Mouse (Mus musculus) thymus, postnatal 0 days (tissue): ENCODE results near the gene Zfp592. TPM values are rescaled to one million over a fixed set of nuclear protein-coding genes. Genes with fewer than 3 reads are reported as not detected.
A peak's percentile ranks its signal among the peaks of the same experiment; 100 is the strongest.

Source experiments
- DNase-seq: peaks from one replicate; pipeline ENCODE4 v3.0.0-alpha.2; 2015; ENCODE audit warnings: low spot score
- polyA plus RNA-seq: library from polyadenylated mRNA; unstranded; fragments of >200 nt; fragmentation: Nextera tagmentation; extraction: Ambion mirVana; gene quantifications from 2 replicates; pipeline ENCODE4 v1.2.1, GENCODE M21; 2015

The Zfp592 gene
- polyA plus RNA-seq, 1 experiment from 2014 or later: 13.1 TPM

- DNase-seq: no peak
These were observed 64.0 kb downstream of the Zfp592 start, which contains the start of gene Alpk3 for GRCm38 (mm10) chr7:81057471-81057870. TSS of gene Alpk3 (plus strand) at chr7:81057600.

- DNase-seq: no peak
These were observed 64.6 kb downstream of the Zfp592 start for GRCm38 (mm10) chr7:81057901-81058711.

- no peak for DNase-seq
These were observed 65.3 kb downstream of the Zfp592 start for GRCm38 (mm10) chr7:81058712-81059154.

- no peak for DNase-seq
These were observed 65.9 kb downstream of the Zfp592 start for GRCm38 (mm10) chr7:81059388-81059787.

DNA sequence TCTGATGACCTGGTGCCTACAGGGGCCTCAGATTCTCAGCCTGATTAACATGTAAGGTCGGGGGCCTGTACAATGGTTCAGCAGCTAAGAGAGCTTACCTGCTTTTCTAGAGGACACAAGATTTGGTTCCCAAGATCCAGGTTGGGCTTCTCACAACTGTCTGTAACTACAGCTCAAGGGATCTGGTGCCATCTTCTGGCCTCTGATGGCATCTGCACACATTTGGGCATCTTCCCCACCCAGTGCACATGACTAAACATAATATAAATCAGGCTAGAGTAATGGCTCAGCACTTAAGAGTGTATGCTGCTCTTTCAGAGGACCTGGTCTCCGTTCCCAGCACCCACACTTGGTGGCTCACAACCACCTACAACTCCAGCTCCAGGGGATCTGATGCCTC lies 67.4 kb downstream of the Zfp592 start:
- DNase-seq: peak; percentile 77

DNA sequence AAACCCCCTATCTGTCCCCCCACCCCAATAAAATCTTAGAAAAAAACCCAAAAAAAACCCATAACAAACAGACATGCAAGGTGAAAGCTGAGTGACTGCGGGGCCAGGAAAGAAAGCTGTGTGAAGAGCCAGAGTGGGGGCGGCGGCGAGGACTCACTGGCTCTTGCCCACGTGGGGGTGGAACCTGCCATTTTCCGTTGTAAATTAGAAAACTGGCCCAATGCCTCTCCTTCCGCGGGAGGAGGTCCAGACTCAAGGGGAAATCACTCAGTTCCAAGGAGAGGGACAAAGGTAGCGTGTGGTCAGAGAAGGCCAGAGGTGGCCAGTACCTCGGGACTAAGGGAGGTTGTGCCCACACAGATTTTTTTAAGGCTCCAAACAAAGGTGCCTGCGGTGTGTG lies 68.5 kb downstream of the Zfp592 start:
- DNase-seq: no peak

DNA sequence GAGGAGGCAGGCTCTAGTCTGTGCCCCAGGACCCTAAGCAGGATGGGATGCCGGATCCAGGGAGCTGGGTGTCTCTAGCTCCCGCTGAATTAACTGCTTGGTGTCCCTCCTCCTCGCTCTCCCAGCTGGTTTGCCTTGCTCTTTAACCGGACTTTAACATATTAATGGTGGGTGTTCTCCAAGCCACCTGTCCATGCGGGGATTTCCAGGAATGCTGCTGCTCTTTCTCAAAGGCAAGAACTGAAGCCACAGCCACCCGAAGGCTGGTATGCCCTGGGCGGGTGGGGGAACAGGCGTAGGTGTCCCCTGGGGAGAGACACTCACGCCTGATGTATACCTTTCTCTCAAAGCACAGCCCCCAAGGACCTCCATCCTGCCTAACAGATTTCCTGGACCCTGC lies 69.9 kb downstream of the Zfp592 start:
- no peak for DNase-seq

- no peak for DNase-seq
These were observed 73.2 kb downstream of the Zfp592 start for GRCm38 (mm10) chr7:81066714-81067113.

DNA sequence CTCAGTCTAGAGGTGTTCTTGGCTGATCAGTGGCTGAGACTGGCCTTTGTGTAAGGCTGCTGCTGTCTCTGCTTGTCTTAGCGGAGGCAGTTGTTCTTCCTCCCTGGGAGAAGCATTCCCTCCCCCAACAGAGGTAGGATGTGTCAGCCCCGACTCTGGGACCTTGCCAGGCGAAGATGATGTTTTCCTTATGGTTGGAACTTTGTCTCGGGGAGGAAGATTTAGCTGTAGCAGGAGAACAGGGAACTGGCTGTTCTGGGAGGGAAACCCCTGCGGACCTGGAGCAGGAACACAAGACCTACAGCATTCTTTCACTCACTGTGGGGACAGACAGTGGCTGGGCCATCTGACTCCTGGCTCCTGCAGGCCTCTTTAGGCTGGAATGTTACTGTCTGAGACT lies 79.0 kb downstream of the Zfp592 start:
- no peak for DNase-seq

DNA sequence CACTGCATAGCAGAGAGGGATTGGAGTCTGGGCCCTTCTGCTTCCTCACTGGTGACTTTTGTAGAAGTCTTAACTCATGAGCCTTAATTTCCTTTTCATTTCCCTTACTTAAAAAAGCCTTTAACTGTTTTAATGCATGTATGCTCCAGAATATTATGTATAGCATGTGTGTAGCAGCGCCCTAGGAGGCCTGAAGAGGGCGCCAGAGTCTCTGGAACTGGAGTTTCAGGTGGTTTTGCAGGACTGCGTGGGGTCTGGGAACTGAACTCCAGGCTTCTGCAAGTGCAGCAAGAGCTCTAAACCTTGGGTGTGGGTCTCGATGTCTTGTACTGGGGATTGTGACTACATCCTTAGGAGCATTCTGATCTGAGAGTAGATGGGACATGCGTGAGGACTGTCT lies 79.8 kb downstream of the Zfp592 start:
- DNase-seq: no peak

DNA sequence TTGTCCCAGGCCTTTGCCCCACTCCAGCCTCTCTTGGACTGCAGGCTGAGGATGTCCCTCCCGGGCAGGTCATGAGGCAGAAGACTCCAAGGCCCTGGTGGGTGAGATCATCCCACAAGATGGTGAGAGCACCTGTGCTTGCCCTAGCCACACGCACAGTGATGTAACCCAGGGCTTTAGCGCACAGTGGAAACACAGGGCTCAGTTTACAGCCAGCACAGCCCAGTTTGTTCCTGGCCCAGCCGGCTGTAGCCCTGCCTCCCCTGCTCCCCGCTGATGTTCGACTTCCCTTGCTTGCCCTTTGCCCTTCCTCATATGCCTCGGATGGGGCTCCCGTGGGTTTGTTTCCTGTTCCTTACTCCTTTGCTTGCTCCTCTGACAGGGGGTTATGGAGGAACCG lies 81.1 kb downstream of the Zfp592 start:
- DNase-seq: peak; percentile 61

GRCm38 (mm10) chr7:81075299-81075698 lies 81.8 kb downstream of the Zfp592 start:
- peak; percentile 88 for DNase-seq

- DNase-seq: no peak
These were observed 82.3 kb downstream of the Zfp592 start for GRCm38 (mm10) chr7:81075732-81076131.

DNA sequence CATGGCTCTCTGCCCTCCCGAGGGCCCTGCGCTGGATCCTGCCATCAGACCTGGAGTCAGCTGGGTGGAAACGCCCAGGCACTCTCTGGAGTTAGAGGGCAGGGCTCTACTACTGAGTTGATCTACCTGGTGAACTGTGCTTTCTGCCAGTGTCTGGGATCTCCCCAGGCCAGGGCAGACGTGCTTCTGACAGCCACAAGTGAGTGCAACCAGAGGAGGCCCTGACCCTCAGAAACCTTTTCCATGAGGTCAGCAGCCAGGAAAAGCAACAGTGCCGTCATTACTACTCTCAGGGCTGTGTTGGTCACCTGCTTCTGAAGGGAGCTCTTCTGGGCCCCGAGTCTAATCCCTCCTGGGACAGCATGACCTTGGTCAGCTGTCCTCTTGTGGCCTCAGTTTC lies 83.5 kb downstream of the Zfp592 start:
- no peak for DNase-seq

DNA sequence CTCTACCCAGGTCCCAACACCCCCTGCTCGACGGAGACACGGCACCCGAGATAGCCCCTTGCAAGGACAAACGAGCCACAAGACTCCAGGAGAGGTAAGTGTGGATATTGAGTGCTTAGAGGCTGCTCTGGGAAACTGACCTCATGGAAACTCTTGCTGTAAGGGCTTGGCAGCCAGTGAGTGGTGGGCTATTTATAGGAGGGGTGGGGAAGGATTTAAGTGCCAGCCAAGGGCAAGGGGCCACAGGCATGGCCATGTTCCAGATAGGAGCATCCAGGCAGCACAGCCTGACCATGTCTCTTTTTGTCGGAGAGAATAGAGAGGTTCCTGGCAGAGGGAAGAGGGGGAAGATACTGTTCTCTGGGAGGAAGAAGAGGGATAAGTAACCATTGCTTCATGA lies 85.3 kb downstream of the Zfp592 start:
- DNase-seq: no peak

GRCm38 (mm10) chr7:81093420-81093965 lies 100.0 kb downstream of the Zfp592 start:
- no peak for DNase-seq

DNA sequence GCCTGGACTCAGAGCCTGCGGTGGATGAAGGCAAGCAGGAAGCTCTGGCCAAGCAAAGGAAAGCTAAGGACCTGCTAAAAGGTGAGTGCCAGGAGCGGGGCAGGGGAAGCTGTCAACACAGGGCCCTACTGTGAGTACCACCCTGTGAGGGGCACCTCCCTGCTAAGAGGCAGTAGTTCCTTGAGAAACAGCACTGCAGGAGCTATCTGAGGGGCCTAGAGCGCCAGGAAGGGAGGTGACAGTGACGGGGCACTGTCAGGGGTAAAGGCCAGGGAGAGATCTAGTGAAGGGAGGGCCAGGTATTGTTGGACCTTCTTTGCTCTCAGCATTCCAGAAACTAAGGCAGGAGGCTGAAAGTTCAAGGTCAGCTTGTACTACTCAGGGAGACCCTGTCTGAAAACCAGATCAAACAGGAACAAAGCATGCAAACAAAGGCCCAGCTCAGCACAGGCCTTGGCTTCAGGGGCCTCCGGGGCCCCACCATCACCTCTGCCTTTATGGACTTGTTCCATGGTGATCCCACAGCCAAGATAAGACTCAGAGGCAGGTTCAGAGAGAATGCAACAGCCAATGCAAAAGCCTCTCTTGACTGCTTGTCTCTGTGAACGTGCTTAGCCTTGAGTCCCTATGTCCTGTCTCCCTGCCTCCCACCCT lies 100.8 kb downstream of the Zfp592 start:
- DNase-seq: no peak

Other genes starting within 250 kb of the Zfp592 start
- gene Iqgap1, start 167.7 kb upstream of the Zfp592 start, polyA plus RNA-seq: 87.5 and 104 TPM in 2 replicates
- gene Zscan2, start 132.8 kb upstream of the Zfp592 start, polyA plus RNA-seq: 2.7 and 3.0 TPM in 2 replicates
- gene Wdr73, start 92.4 kb upstream of the Zfp592 start, polyA plus RNA-seq: 38.2 and 44.6 TPM in 2 replicates
- gene Nmb, start 88.6 kb upstream of the Zfp592 start, polyA plus RNA-seq: 28.0 and 32.1 TPM in 2 replicates
- gene Sec11a, start 45.9 kb upstream of the Zfp592 start, polyA plus RNA-seq: 193 and 208 TPM in 2 replicates
- gene Alpk3, start 63.9 kb downstream of the Zfp592 start, polyA plus RNA-seq: 0.33 and 0.47 TPM in 2 replicates
- 0.24 and 0.49 TPM in 2 replicates for gene Slc28a1, start 121.1 kb downstream of the Zfp592 start, polyA plus RNA-seq
- 1.2 TPM in 2 replicates for gene Pde8a, start 219.9 kb downstream of the Zfp592 start, polyA plus RNA-seq